Mouse (Mus musculus) kidney, adult 2 months (tissue): ENCODE measurements around the gene Mas1.

Source experiments
- CTCF ChIP-seq: fragments of 200-500 bp; conservative IDR thresholded peaks from 2 replicates; pipeline ENCODE4 v1.5.1; 2011; ENCODE audit warnings: low read depth, mild to moderate bottlenecking, control low read depth, low read length, moderate library complexity, mixed read lengths; ENCODE audit not compliant: insufficient read depth, insufficient read length
- POLR2A ChIP-seq: fragments of 200-500 bp; IDR thresholded peaks from one replicate; pipeline ENCODE4 v1.6.1; 2011; ENCODE audit warnings: low read depth, low read length, control low read depth

GRCm38 (mm10) chr17:12903372-12904333 lies 35.7 kb upstream of the Mas1 start:
- TF ChIP-seq POLR2A, result no peak
- TF ChIP-seq CTCF, result no peak
